Mouse (Mus musculus) granulocyte monocyte progenitor cell, adult 5-6 weeks (primary cell): ENCODE results near the gene Tbl2. TPM values are rescaled to one million over a fixed set of nuclear protein-coding genes. Genes with fewer than 3 reads are reported as not detected.

ENCODE experiments used
- ATAC-seq: replicated peaks from 2 replicates; pipeline ENCODE4 v1.8.0; 2016; ENCODE audit warnings: mild to moderate bottlenecking, moderate TSS enrichment, inconsistent platforms; ENCODE audit not compliant: poor library complexity, severe bottlenecking
- total RNA-seq, 2 experiments: library from RNA; stranded (forward) in 1 of 2; stranded (reverse) in 1 of 2; fragments of 200-712, 200-1000 nt in 1 of 2; fragments of >200 nt in 1 of 2; fragmentation: Nextera tagmentation in 1 of 2; gene quantifications; 2 replicates each; pipeline ENCODE4 v1.2.3; 2014 to 2017

Tbl2 gene
- total RNA-seq, 2 experiments from 2014 or later, result 19.2 to 23.0 TPM

DNA sequence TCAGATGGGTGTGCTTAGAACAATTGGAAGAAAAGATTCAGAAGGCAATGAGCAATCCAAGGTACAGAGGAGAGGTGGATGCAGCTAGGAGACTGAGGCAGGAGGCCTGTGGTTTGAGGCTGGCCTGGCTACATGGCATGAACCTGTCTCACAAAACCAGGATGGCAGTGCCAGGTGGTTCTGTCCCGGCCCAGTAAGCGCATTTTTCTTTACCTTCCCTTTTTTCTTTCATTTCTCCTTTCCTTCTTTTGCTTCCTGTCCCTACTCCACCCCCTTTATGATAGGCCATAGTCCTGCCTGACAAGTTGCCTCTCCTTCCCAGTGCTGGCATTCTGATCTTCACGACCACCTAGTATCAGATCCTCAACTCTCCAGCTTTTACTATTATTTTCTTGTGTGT, 35.6 kb downstream of the Tbl2 start:
- no peak for ATAC-seq

DNA sequence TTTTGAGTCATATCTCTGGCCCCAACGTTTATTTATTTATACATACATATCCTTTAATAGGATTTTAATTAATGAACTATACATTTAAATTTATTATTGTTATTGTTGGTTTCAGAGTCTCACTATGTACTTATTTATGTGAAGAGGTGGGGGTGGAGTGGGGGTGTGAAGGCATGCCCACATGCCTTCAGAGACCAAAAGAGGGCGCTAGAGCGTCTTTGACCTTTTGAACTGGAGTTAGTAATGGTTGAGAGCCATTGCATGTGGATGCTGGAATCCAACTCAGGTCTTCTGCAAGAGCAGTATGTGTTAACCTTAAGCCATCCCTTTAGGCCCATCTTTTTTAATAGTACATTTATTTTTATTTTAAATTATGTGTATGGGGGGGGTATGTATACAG, 36.1 kb downstream of the Tbl2 start:
- ATAC-seq, result no peak

DNA sequence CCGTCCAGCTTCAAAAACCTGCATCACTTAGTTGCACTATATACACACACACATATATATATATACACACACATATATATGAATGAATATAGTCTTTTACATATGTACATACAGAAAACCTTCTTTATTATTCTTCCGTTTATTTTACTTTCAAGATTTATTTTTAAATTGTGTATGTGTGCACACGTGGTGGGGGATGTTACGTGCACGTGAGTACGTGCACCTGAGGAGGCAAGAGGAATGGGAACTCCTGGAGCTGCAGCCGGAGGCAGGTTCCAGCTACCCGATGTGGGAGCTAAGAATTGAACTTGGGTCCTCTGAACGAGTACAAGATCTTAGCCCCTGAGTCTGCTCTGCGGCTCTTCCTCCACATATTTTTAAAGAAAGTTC, 36.8 kb downstream of the Tbl2 start:
- ATAC-seq, result no peak

DNA sequence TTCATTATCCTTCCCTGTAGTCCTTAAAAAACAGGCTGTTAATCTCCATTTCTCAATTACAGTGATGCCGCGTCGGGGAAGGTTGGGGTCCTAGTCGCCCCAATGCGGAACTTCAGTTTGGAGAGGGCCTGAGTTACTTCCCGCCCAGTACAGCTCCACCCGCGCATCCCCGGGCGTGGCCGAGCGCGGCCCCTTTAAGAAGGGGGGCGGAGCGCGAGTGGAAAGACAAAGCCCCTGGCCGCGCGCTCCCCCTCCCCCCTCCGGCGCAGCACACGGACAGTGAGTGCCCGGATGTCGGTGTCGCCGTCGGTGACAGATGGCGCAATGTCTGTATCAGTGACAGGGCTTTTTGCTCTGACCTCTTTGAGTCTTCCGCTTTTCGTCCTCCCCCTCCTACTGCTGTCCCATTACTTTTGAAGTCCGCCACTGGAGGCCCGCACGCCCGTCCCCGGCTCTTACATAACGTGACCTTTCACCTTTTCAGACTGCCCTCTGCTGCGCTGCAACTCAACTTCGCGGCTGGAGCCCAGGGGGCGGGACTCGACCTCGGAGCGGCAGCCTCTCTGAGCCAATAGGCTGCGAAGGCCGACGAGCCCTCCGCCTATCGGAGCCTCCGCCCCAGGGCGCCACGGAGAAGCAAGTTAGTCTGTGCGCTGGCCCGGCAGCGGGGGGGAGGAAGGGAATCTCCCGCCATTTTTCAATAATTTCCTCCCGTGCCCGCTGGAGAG, 37.3 kb downstream of the Tbl2 start, which contains the start of gene Baz1b:
Gene Baz1b (plus strand): TSS at position 644 of the 728 bp plus-strand sequence.
- peak; percentile 85 for ATAC-seq

GRCm38 (mm10) chr5:135187349-135188213, 38.1 kb downstream of the Tbl2 start:
- peak; percentile 24; the same call in 1 of the 2 replicates for ATAC-seq

- ATAC-seq, result no peak
Measured at GRCm38 (mm10) chr5:135188214-135188554, 38.7 kb downstream of the Tbl2 start.

DNA sequence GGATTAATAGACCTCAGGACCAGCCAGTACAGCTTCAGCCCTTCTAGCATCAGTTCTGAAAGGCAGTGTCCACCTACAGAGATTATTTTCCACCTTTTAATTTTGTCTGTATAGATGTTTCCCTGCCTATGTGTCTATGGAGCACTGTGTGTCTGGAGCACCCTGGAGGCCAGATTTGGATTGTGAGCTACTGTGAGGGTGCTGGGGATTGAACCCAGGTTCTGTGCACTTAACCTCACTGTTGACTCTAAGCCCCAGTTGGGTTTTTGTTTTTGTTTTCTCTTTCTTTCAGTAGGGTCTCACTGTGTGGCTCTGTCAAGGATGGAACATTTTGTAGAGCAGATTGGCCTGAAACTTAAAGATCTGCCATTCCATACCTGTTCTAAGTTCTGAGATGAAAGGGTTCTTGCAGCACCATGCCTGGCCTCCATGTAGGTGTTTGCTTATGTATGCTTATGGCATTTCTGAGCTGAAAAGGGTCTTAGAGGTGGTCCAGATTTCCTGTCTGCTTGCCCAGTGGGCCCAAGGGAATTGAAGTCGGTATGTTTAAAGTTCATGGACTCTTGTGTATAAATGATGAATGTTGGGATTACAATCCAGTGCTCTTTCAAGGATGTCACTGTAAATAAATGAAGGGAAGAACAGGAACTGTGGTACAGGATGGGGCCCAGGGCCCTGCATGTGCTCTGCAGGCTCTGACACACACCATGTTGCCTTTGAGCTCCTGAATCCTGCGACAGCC, 40.0 kb downstream of the Tbl2 start:
- no peak for ATAC-seq

- peak; percentile 21; the same call in 1 of the 2 replicates for ATAC-seq
Measured at GRCm38 (mm10) chr5:135191620-135192019, 42.2 kb downstream of the Tbl2 start.

DNA sequence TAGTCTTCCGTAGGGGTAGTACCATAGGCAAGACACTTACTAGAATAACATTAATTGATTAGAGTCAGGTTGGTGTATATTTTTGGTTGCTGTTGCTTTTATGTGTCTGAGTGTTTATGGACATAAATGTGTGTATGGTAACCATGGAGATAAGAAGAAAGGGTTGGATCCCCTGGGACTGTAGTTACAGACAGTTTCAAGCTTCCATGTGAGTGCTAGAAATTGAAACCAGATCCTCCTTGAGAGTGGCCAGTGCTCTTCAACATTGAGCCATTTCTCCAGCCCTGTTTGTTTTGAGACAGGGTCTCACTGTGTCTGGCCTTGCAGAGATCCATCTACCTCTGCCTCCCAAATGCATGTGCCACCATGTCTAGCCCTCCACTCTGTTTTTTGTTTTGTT, 43.0 kb downstream of the Tbl2 start:
- no peak for ATAC-seq

GRCm38 (mm10) chr5:135196367-135196766, 46.9 kb downstream of the Tbl2 start:
- peak; percentile 87 for ATAC-seq

DNA sequence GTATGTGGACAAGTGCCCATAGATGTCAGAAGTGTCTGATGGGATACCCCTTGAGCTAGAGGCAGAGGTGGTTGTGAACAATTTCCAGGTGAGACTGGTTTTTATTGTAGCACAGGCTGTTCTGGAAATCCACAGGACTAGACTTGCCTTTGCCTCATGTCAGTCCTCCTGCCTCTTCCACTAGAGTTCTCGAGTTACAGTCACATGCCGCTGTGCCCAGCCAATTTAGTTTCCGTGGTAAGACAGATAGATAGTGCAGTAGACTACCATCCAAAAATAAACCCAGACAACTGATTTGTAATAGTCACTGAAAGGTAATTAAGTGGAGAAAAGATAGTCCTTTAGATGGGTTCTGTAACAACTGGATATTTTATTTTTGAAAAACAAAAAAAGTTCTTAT, 53.3 kb downstream of the Tbl2 start:
- ATAC-seq, result no peak

GRCm38 (mm10) chr5:135208197-135208596, 58.7 kb downstream of the Tbl2 start:
- no peak for ATAC-seq

Other genes starting within 250 kb of the Tbl2 start
- gene Tmem270, start 242.9 kb upstream of the Tbl2 start, total RNA-seq (2014; fragmentation: Nextera tagmentation), result not detected in 2 replicates
- not detected in 2 replicates for gene Tmem270, start 242.9 kb upstream of the Tbl2 start, total RNA-seq (2017)
- not detected in 2 replicates for gene Cldn13, start 234.1 kb upstream of the Tbl2 start, total RNA-seq (2014; fragmentation: Nextera tagmentation)
- gene Cldn13, start 234.1 kb upstream of the Tbl2 start, total RNA-seq (2017), result 0.13 TPM in 1 of 2 replicates, not detected in the other
- gene Mettl27, start 217.3 kb upstream of the Tbl2 start, total RNA-seq (2014; fragmentation: Nextera tagmentation), result 1.7 and 3.9 TPM in 2 replicates
- gene Mettl27, start 217.3 kb upstream of the Tbl2 start, total RNA-seq (2017), result 1.2 and 2.2 TPM in 2 replicates
- gene Cldn4, start 202.7 kb upstream of the Tbl2 start, total RNA-seq (2014; fragmentation: Nextera tagmentation), result not detected in 2 replicates
- gene Cldn4, start 202.7 kb upstream of the Tbl2 start, total RNA-seq (2017), result not detected in 2 replicates
- gene Cldn3, start 163.4 kb upstream of the Tbl2 start, total RNA-seq (2014; fragmentation: Nextera tagmentation), result not detected in 2 replicates
- gene Cldn3, start 163.4 kb upstream of the Tbl2 start, total RNA-seq (2017), result not detected in 2 replicates
- gene Abhd11, start 140.5 kb upstream of the Tbl2 start, total RNA-seq (2014; fragmentation: Nextera tagmentation), result 102 and 115 TPM in 2 replicates
- 56.8 and 75.0 TPM in 2 replicates for gene Abhd11, start 140.5 kb upstream of the Tbl2 start, total RNA-seq (2017)
- 1.2 and 3.6 TPM in 2 replicates for gene Stx1a, start 126.2 kb upstream of the Tbl2 start, total RNA-seq (2014; fragmentation: Nextera tagmentation)
- gene Stx1a, start 126.2 kb upstream of the Tbl2 start, total RNA-seq (2017), result not detected in 2 replicates
- 15.7 and 18.7 TPM in 2 replicates for gene Dnajc30, start 85.5 kb upstream of the Tbl2 start, total RNA-seq (2014; fragmentation: Nextera tagmentation)
- 5.4 and 6.5 TPM in 2 replicates for gene Dnajc30, start 85.5 kb upstream of the Tbl2 start, total RNA-seq (2017)
- 80.5 and 90.8 TPM in 2 replicates for gene Bud23, start 84.7 kb upstream of the Tbl2 start, total RNA-seq (2014; fragmentation: Nextera tagmentation)
- gene Bud23, start 84.7 kb upstream of the Tbl2 start, total RNA-seq (2017), result 44.9 and 89.9 TPM in 2 replicates
- not detected in 2 replicates for gene Vps37d, start 71.4 kb upstream of the Tbl2 start, total RNA-seq (2014; fragmentation: Nextera tagmentation)
- gene Vps37d, start 71.4 kb upstream of the Tbl2 start, total RNA-seq (2017), result not detected in 2 replicates
- gene Mlxipl, start 59.8 kb upstream of the Tbl2 start, total RNA-seq (2014; fragmentation: Nextera tagmentation), result not detected in 2 replicates
- 1.2 TPM in 1 of 2 replicates, not detected in the other for gene Mlxipl, start 59.8 kb upstream of the Tbl2 start, total RNA-seq (2017)
- gene Bcl7b, start 18.6 kb downstream of the Tbl2 start, total RNA-seq (2014; fragmentation: Nextera tagmentation), result 15.8 and 38.5 TPM in 2 replicates
- 20.7 and 36.9 TPM in 2 replicates for gene Bcl7b, start 18.6 kb downstream of the Tbl2 start, total RNA-seq (2017)
- gene Baz1b, start 37.6 kb downstream of the Tbl2 start, total RNA-seq (2014; fragmentation: Nextera tagmentation), result 121 and 122 TPM in 2 replicates
- 140 and 147 TPM in 2 replicates for gene Baz1b, start 37.6 kb downstream of the Tbl2 start, total RNA-seq (2017)
- gene Fzd9, start 101.6 kb downstream of the Tbl2 start, total RNA-seq (2014; fragmentation: Nextera tagmentation), result not detected in 2 replicates
- 0.31 TPM in 1 of 2 replicates, not detected in the other for gene Fzd9, start 101.6 kb downstream of the Tbl2 start, total RNA-seq (2017)
- gene Fkbp6, start 200.4 kb downstream of the Tbl2 start, total RNA-seq (2014; fragmentation: Nextera tagmentation), result 0.62 TPM in 1 of 2 replicates, not detected in the other
- gene Fkbp6, start 200.4 kb downstream of the Tbl2 start, total RNA-seq (2017), result 0.34 TPM in 1 of 2 replicates, not detected in the other
- gene Trim50, start 203.6 kb downstream of the Tbl2 start, total RNA-seq (2014; fragmentation: Nextera tagmentation), result not detected in 2 replicates
- gene Trim50, start 203.6 kb downstream of the Tbl2 start, total RNA-seq (2017), result not detected in 2 replicates
- gene Nsun5, start 220.3 kb downstream of the Tbl2 start, total RNA-seq (2014; fragmentation: Nextera tagmentation), result 23.9 and 30.8 TPM in 2 replicates
- 22.7 and 23.3 TPM in 2 replicates for gene Nsun5, start 220.3 kb downstream of the Tbl2 start, total RNA-seq (2017)
- gene Pom121, start 244.9 kb downstream of the Tbl2 start, total RNA-seq (2014; fragmentation: Nextera tagmentation), result 56.9 and 69.3 TPM in 2 replicates
- gene Pom121, start 244.9 kb downstream of the Tbl2 start, total RNA-seq (2017), result 7.2 and 8.8 TPM in 2 replicates